Mouse (Mus musculus): Measurements from ENCODE around the gene Cyp24a1. TPM values are rescaled to one million over a fixed set of nuclear protein-coding genes. Genes with fewer than 3 reads are reported as not detected.
A peak's percentile ranks its signal among the peaks of the same experiment; 100 is the strongest.

The Cyp24a1 gene
- polyA plus RNA-seq, 1 experiment from 2014 or later, result 0.05 TPM

- 95% methylated on average over 3 of the region's 3 CpGs for WGBS
- no peak for DNase-seq (ENCODE audit: low spot score, missing footprints)
- ATAC-seq (ENCODE audit: low FRiP score), result no peak
- H3K4me2 ChIP-seq, result no peak overlapping the region
- no peaks in the 10 kb centered on the region for H3K27me3 ChIP-seq (ENCODE audit: control insufficient read depth, insufficient read depth, low read length)
- no peak overlapping the region for H3K9ac ChIP-seq (ENCODE audit: low read length)
- H3K27ac ChIP-seq (ENCODE audit: low read depth, low read length), result no peak overlapping the region
- no peaks in the 10 kb centered on the region for H3K9me3 ChIP-seq (ENCODE audit: control insufficient read depth, low read length)
- H3K36me3 ChIP-seq (ENCODE audit: control insufficient read depth, insufficient read depth, low read length), result no peaks in the 10 kb centered on the region
- H3K4me1 ChIP-seq (ENCODE audit: control insufficient read depth, insufficient read depth, low read length), result no peaks in the 10 kb centered on the region
- H3K4me3 ChIP-seq (ENCODE audit: low read depth, low read length), result no peak overlapping the region
Observed at GRCm38 (mm10) chr2:170530256-170530655, 33.3 kb upstream of the Cyp24a1 start.

- Histone ChIP-seq H3K36me3 (ENCODE audit: control insufficient read depth, insufficient read depth, low read length) (no peaks in the 10 kb centered on the region), H3K4me2 (no peak overlapping the region), H3K27me3 (ENCODE audit: control insufficient read depth, insufficient read depth, low read length) (no peaks in the 10 kb centered on the region), H3K4me3 (ENCODE audit: low read depth, low read length) (no peak overlapping the region), H3K27ac (ENCODE audit: low read depth, low read length) (no peak overlapping the region), H3K9me3 (ENCODE audit: control insufficient read depth, low read length) (no peaks in the 10 kb centered on the region), H3K9ac (ENCODE audit: low read length) (no peak overlapping the region), H3K4me1 (ENCODE audit: control insufficient read depth, insufficient read depth, low read length) (no peaks in the 10 kb centered on the region)
- DNase-seq (ENCODE audit: low spot score, missing footprints), result no peak
- 87% methylated on average over 7 of the region's 7 CpGs for WGBS
- no peak for ATAC-seq (ENCODE audit: low FRiP score)
Observed at GRCm38 (mm10) chr2:170529766-170530165, 32.8 kb upstream of the Cyp24a1 start.

- H3K4me1 ChIP-seq (ENCODE audit: control insufficient read depth, insufficient read depth, low read length), result no peaks in the 10 kb centered on the region
- no peak overlapping the region for H3K27ac ChIP-seq (ENCODE audit: low read depth, low read length)
- no peaks in the 10 kb centered on the region for H3K36me3 ChIP-seq (ENCODE audit: control insufficient read depth, insufficient read depth, low read length)
- H3K9ac ChIP-seq (ENCODE audit: low read length), result no peak overlapping the region
- H3K4me3 ChIP-seq (ENCODE audit: low read depth, low read length), result no peak overlapping the region
- WGBS, result 91% methylated on average over 16 of the region's 16 CpGs
- H3K9me3 ChIP-seq (ENCODE audit: control insufficient read depth, low read length), result no peaks in the 10 kb centered on the region
- no peak for ATAC-seq (ENCODE audit: low FRiP score)
- DNase-seq (ENCODE audit: low spot score, missing footprints), result no peak
- H3K27me3 ChIP-seq (ENCODE audit: control insufficient read depth, insufficient read depth, low read length), result no peaks in the 10 kb centered on the region
- no peak overlapping the region for H3K4me2 ChIP-seq
Observed at GRCm38 (mm10) chr2:170528061-170528460, 31.1 kb upstream of the Cyp24a1 start.

- H3K27ac ChIP-seq (ENCODE audit: low read depth, low read length), result no peak overlapping the region
- H3K36me3 ChIP-seq (ENCODE audit: control insufficient read depth, insufficient read depth, low read length), result no peaks in the 10 kb centered on the region
- DNase-seq (ENCODE audit: low spot score, missing footprints), result no peak
- ATAC-seq (ENCODE audit: low FRiP score), result no peak
- H3K4me3 ChIP-seq (ENCODE audit: low read depth, low read length), result no peak overlapping the region
- WGBS, result 94% methylated on average over 8 of the region's 8 CpGs
- H3K4me2 ChIP-seq, result no peak overlapping the region
- no peak overlapping the region for H3K9ac ChIP-seq (ENCODE audit: low read length)
- no peaks in the 10 kb centered on the region for H3K27me3 ChIP-seq (ENCODE audit: control insufficient read depth, insufficient read depth, low read length)
- H3K4me1 ChIP-seq (ENCODE audit: control insufficient read depth, insufficient read depth, low read length), result no peaks in the 10 kb centered on the region
- no peaks in the 10 kb centered on the region for H3K9me3 ChIP-seq (ENCODE audit: control insufficient read depth, low read length)
Observed at GRCm38 (mm10) chr2:170526513-170526912, 29.6 kb upstream of the Cyp24a1 start.

GRCm38 (mm10) chr2:170520321-170520971, 23.5 kb upstream of the Cyp24a1 start:
- H3K36me3 ChIP-seq (ENCODE audit: control insufficient read depth, insufficient read depth, low read length), result peaks cover 16% of the 10 kb centered on the region
- DNase-seq (ENCODE audit: low spot score, missing footprints), result peak; percentile 96
- no peak overlapping the region for H3K4me3 ChIP-seq (ENCODE audit: low read depth, low read length)
- H3K4me2 ChIP-seq, result no peak overlapping the region
- H3K4me1 ChIP-seq (ENCODE audit: control insufficient read depth, insufficient read depth, low read length), result no peaks in the 10 kb centered on the region
- no peak overlapping the region for H3K9ac ChIP-seq (ENCODE audit: low read length)
- no peaks in the 10 kb centered on the region for H3K27me3 ChIP-seq (ENCODE audit: control insufficient read depth, insufficient read depth, low read length)
- H3K9me3 ChIP-seq (ENCODE audit: control insufficient read depth, low read length), result no peaks in the 10 kb centered on the region
- H3K27ac ChIP-seq (ENCODE audit: low read depth, low read length), result no peak overlapping the region
- WGBS, result 8% methylated on average over 7 of the region's 7 CpGs
- peak; percentile 75 for ATAC-seq (ENCODE audit: low FRiP score)

GRCm38 (mm10) chr2:170513756-170514155, 16.8 kb upstream of the Cyp24a1 start:
- Histone ChIP-seq H3K4me3 (ENCODE audit: low read depth, low read length) (no peak overlapping the region), H3K9ac (ENCODE audit: low read length) (no peak overlapping the region), H3K4me2 (no peak overlapping the region), H3K27me3 (ENCODE audit: control insufficient read depth, insufficient read depth, low read length) (no peaks in the 10 kb centered on the region), H3K36me3 (ENCODE audit: control insufficient read depth, insufficient read depth, low read length) (peaks cover 10% of the 10 kb centered on the region; the same call in 1 of the 2 replicates), H3K27ac (ENCODE audit: low read depth, low read length) (no peak overlapping the region), H3K4me1 (ENCODE audit: control insufficient read depth, insufficient read depth, low read length) (peaks cover 14% of the 10 kb centered on the region; the same call in 1 of the 2 replicates), H3K9me3 (ENCODE audit: control insufficient read depth, low read length) (no peaks in the 10 kb centered on the region)
- WGBS, result 97% methylated on average over 12 of the region's 12 CpGs
- DNase-seq (ENCODE audit: low spot score, missing footprints), result no peak
- ATAC-seq (ENCODE audit: low FRiP score), result no peak

GRCm38 (mm10) chr2:170511073-170511891, 14.3 kb upstream of the Cyp24a1 start:
- peak; percentile 100 for DNase-seq (ENCODE audit: low spot score, missing footprints)
- peak; percentile 81 for ATAC-seq (ENCODE audit: low FRiP score)
- WGBS, result under 1% methylated on average over 61 of the region's 69 CpGs
- H3K4me3 ChIP-seq (ENCODE audit: low read depth, low read length), result peak overlapping the region; percentile 97
- no peaks in the 10 kb centered on the region for H3K27me3 ChIP-seq (ENCODE audit: control insufficient read depth, insufficient read depth, low read length)
- H3K4me1 ChIP-seq (ENCODE audit: control insufficient read depth, insufficient read depth, low read length), result peaks cover 14% of the 10 kb centered on the region; the same call in 1 of the 2 replicates
- peak overlapping the region; percentile 25; the same call in 1 of the 2 replicates for H3K27ac ChIP-seq (ENCODE audit: low read depth, low read length)
- H3K36me3 ChIP-seq (ENCODE audit: control insufficient read depth, insufficient read depth, low read length), result no peaks in the 10 kb centered on the region; the same call in 1 of the 2 replicates
- H3K9me3 ChIP-seq (ENCODE audit: control insufficient read depth, low read length), result no peaks in the 10 kb centered on the region
- peak overlapping the region; percentile 97 for H3K9ac ChIP-seq (ENCODE audit: low read length)
- peak overlapping the region; percentile 83 for H3K4me2 ChIP-seq

GRCm38 (mm10) chr2:170508821-170509220, 11.9 kb upstream of the Cyp24a1 start:
- 0 out of 2 replicates have a peak, but pooled peaks have one; percentile 31 for ATAC-seq (ENCODE audit: low FRiP score)
- Histone ChIP-seq H3K9ac (ENCODE audit: low read length) (peak overlapping the region; percentile 35; the same call in 1 of the 2 replicates), H3K36me3 (ENCODE audit: control insufficient read depth, insufficient read depth, low read length) (no peaks in the 10 kb centered on the region), H3K4me3 (ENCODE audit: low read depth, low read length) (peak overlapping the region; percentile 17), H3K4me1 (ENCODE audit: control insufficient read depth, insufficient read depth, low read length) (peaks cover 14% of the 10 kb centered on the region; the same call in 1 of the 2 replicates), H3K4me2 (peak overlapping the region; percentile 46), H3K27ac (ENCODE audit: low read depth, low read length) (no peak overlapping the region), H3K27me3 (ENCODE audit: control insufficient read depth, insufficient read depth, low read length) (no peaks in the 10 kb centered on the region), H3K9me3 (ENCODE audit: control insufficient read depth, low read length) (no peaks in the 10 kb centered on the region)
- peak; percentile 99 for DNase-seq (ENCODE audit: low spot score, missing footprints)
- 3% methylated on average over 12 of the region's 12 CpGs for WGBS

- H3K4me3 ChIP-seq (ENCODE audit: low read depth, low read length), result no peak overlapping the region
- no peaks in the 10 kb centered on the region for H3K9me3 ChIP-seq (ENCODE audit: control insufficient read depth, low read length)
- DNase-seq (ENCODE audit: low spot score, missing footprints), result peak; percentile 99
- peaks cover 13% of the 10 kb centered on the region; the same call in 1 of the 2 replicates for H3K4me1 ChIP-seq (ENCODE audit: control insufficient read depth, insufficient read depth, low read length)
- 0 out of 2 replicates have a peak, but pooled peaks have one; percentile 43 for ATAC-seq (ENCODE audit: low FRiP score)
- H3K9ac ChIP-seq (ENCODE audit: low read length), result no peak overlapping the region
- WGBS, result 6% methylated on average over 10 of the region's 10 CpGs
- no peaks in the 10 kb centered on the region for H3K27me3 ChIP-seq (ENCODE audit: control insufficient read depth, insufficient read depth, low read length)
- no peak overlapping the region for H3K27ac ChIP-seq (ENCODE audit: low read depth, low read length)
- H3K36me3 ChIP-seq (ENCODE audit: control insufficient read depth, insufficient read depth, low read length), result no peaks in the 10 kb centered on the region
- H3K4me2 ChIP-seq, result no peak overlapping the region
Observed at GRCm38 (mm10) chr2:170507734-170508133, 10.8 kb upstream of the Cyp24a1 start.
